Mouse (Mus musculus) left cerebral cortex, postnatal 14 days (tissue): ENCODE results near the gene Olfr974. TPM values are rescaled to one million over a fixed set of nuclear protein-coding genes. Genes with fewer than 3 reads are reported as not detected.
"Not testable (repeated sequence)": the region's sequence is repeated elsewhere in the genome, so short reads cannot be mapped to it uniquely, and the experiment has no call there.

Experiments used
- DNase-seq, 2 experiments: peaks; one replicate each; pipeline ENCODE4 v3.0.0; 2021 to 2022; ENCODE audit warnings: low spot score in 2 of 2, mixed read lengths in 1 of 2
- intact Hi-C: fragments of 180-260 bp; cut with DNase I; formaldehyde crosslinking; loops from one replicate; pipeline ENCODE4 v1.15.1; 2025
- long read RNA-seq, 2 experiments: library from polyadenylated mRNA; stranded (forward); transcript quantifications; one replicate each; pipeline ENCODE4 v2.0.0; 2021
- total RNA-seq, 2 experiments: library from RNA; stranded (reverse); gene quantifications; 2 replicates each; pipeline ENCODE4 v1.2.3; 2021

The Olfr974 gene
- total RNA-seq: not detected
- long read RNA-seq, experiment 1: 0 reads
- long read RNA-seq, experiment 2: 0 reads

DNA sequence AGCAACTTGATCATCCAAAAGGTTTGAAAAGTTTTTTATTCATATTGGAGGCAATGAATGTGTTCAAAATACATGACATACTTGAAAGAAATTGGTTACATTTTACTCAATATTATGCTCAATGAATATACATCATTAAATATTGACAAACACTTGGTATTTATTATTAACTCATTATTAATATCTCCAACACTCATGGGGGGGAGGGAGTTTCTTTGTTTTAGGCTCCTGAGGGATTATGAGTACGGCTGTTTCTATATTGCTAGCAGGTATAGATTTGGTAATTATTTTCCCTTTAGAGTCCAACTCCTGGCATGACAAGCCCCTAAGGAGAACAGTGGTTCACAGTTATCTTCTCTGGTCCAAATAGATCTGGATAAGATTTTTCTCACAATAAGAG is at the start of gene Olfr974:
Gene Olfr974 (plus strand): TSS at position 301 of the 400 bp plus-strand sequence.
- intact Hi-C loops: no loop called here
- no peak for DNase-seq

- no peak for DNase-seq
- intact Hi-C loops: no loop called here
Observed at GRCm38 (mm10) chr9:39905106-39905505, 32.2 kb upstream of the Olfr974 start.

- intact Hi-C loops: no loop called here
- no peak for DNase-seq
Observed at GRCm38 (mm10) chr9:39907036-39907435, 30.3 kb upstream of the Olfr974 start, which contains the start of gene Olfr229. Olfr229 (plus strand) TSS chr9:39907336.

- intact Hi-C loops: no loop called here
- no peak for DNase-seq
Observed at GRCm38 (mm10) chr9:39909939-39910338, 27.4 kb upstream of the Olfr974 start.

DNA sequence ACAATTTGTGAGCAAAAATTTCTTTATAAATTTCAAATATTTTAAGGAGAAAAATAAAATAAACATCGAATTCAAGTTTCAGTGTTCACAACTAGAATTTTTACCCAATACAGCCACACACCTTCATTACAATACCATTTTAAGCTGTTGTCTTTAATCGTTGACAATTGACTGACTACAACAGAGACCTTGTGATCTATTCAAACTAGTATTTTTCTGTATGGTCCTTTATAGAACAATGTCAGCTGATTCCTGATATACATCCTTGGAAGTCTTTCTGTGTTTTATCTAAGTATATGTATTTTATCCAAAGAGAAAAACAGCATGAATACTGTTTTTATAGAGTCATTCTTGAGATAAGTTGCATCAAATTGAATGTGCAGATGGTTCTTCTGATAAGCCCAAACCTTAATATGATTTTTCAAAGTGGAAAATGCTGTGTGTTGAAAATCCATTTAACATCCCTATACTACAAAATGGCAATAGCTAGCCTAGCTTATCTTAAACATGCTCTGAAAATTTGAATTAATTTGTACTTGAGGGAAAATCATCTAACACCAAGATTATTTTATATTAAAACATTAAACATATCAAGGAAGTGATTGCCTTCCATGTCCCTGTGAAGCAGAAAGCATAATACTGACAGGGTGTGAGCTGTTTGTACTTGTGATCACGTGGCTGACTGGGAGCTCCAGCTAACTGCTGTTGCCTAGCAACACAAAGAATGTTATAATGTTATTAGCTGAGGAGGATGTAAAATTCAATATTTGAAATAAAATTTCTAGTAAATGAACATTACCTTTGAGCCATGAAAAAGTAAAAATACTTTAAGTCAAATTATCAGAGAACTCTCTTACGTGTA is 9.1 kb upstream of the Olfr974 start:
- intact Hi-C loops, DNase-seq: not testable (repeated sequence)

GRCm38 (mm10) chr9:39928837-39929236 is 8.5 kb upstream of the Olfr974 start:
- intact Hi-C loops, DNase-seq: not testable (repeated sequence)

DNA sequence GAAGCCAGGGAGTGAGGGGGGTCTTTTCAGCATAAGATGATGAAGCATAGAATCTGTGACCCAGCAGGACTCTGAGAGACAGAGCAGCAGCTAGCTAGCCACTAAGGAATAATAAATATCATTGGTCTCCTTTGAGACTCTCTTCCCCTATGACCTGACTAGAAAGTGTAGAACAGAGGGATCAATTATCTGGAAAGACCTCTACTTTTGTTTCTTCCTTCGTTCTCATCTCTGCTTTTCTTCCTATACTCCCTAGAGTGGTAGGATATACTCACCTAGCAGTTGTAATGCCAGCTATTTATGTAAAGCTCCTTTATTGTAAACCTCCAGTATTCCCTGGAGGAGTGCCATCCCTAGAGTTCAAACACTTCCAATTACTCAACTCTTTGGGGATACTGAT is 14.6 kb downstream of the Olfr974 start, which contains the start of gene Olfr975:
Gene Olfr975 (minus strand): TSS at position 101 of the 400 bp plus-strand sequence.
- DNase-seq: no peak
- intact Hi-C loops: no loop called here

GRCm38 (mm10) chr9:39961033-39961432 is 23.7 kb downstream of the Olfr974 start, which contains the start of gene Olfr976:
Olfr976 (minus strand) TSS chr9:39961133.
- intact Hi-C loops, DNase-seq: not testable (repeated sequence)

- intact Hi-C loops, DNase-seq: not testable (repeated sequence)
Observed at GRCm38 (mm10) chr9:39976581-39977145, 39.4 kb downstream of the Olfr974 start.

- no peak for DNase-seq
- intact Hi-C loops: no loop called here
Observed at GRCm38 (mm10) chr9:39991813-39992212, 54.5 kb downstream of the Olfr974 start, which contains the start of gene Olfr978. Olfr978 (plus strand) TSS chr9:39992113.

Other genes starting within 250 kb of the Olfr974 start
- gene Olfr149, start 230.4 kb upstream of the Olfr974 start, total RNA-seq: not detected
- not detected for gene Olfr965, start 226.1 kb upstream of the Olfr974 start, total RNA-seq
- gene Olfr150, start 206.5 kb upstream of the Olfr974 start, total RNA-seq: not detected
- not detected for gene Olfr967, start 191.3 kb upstream of the Olfr974 start, total RNA-seq
- not detected for gene Olfr968, start 154.2 kb upstream of the Olfr974 start, total RNA-seq
- not detected for gene Olfr969, start 146.6 kb upstream of the Olfr974 start, total RNA-seq
- not detected for gene Olfr970, start 128.6 kb upstream of the Olfr974 start, total RNA-seq
- gene Olfr971, start 100.6 kb upstream of the Olfr974 start, total RNA-seq: not detected
- not detected for gene Olfr972, start 71.1 kb upstream of the Olfr974 start, total RNA-seq
- gene Olfr229, start 30.2 kb upstream of the Olfr974 start, total RNA-seq: not detected
- not detected for gene Olfr975, start 14.5 kb downstream of the Olfr974 start, total RNA-seq
- gene Olfr976, start 23.6 kb downstream of the Olfr974 start, total RNA-seq: not detected
- not detected for gene Olfr978, start 54.6 kb downstream of the Olfr974 start, total RNA-seq
- gene Olfr979, start 66.0 kb downstream of the Olfr974 start, total RNA-seq: not detected
- not detected for gene Olfr980, start 72.1 kb downstream of the Olfr974 start, total RNA-seq
- gene Olfr981, start 84.0 kb downstream of the Olfr974 start, total RNA-seq: not detected
- not detected for gene Olfr982, start 136.3 kb downstream of the Olfr974 start, total RNA-seq
- not detected for gene Olfr983, start 156.1 kb downstream of the Olfr974 start, total RNA-seq
- under 1 TPM in 1 of 2 experiments, not detected in 1; 0.07 TPM for gene Olfr984, start 176.7 kb downstream of the Olfr974 start, total RNA-seq
- gene Olfr985, start 192.7 kb downstream of the Olfr974 start, total RNA-seq: not detected
- not detected for gene Tmem225, start 210.6 kb downstream of the Olfr974 start, total RNA-seq
- under 1 TPM in 1 of 2 experiments, not detected in 1; 0.13 TPM for gene Olfr986, start 243.4 kb downstream of the Olfr974 start, total RNA-seq